Mouse (Mus musculus) embryonic facial prominence, embryonic 12.5 days (tissue): ENCODE data around the gene Nup37. TPM values are rescaled to one million over a fixed set of nuclear protein-coding genes. Genes with fewer than 3 reads are reported as not detected.

Source experiments
- polyA plus RNA-seq: library from polyadenylated mRNA; unstranded; fragments of >200 nt; fragmentation: Nextera tagmentation; extraction: Ambion mirVana; gene quantifications from 2 replicates; pipeline ENCODE4 v1.2.1, GENCODE M21; 2016

Nup37 gene
- polyA plus RNA-seq, 1 experiment from 2014 or later: 94.3 TPM

Other genes starting within 250 kb of the Nup37 start
- gene Pmch, start 55.9 kb upstream of the Nup37 start, polyA plus RNA-seq: 0.46 and 0.76 TPM in 2 replicates
- 14.7 and 15.0 TPM in 2 replicates for gene Parpbp, start 51 bp upstream of the Nup37 start, polyA plus RNA-seq
- 47.7 and 48.6 TPM in 2 replicates for gene Washc3, start 54.1 kb downstream of the Nup37 start, polyA plus RNA-seq
- gene Dram1, start 232.1 kb downstream of the Nup37 start, polyA plus RNA-seq: 0.64 and 0.88 TPM in 2 replicates
- 13.1 TPM in 2 replicates for gene Gnptab, start 232.1 kb downstream of the Nup37 start, polyA plus RNA-seq